Mouse (Mus musculus): ENCODE data around the gene Bbs9.

Bbs9 gene

DNA sequence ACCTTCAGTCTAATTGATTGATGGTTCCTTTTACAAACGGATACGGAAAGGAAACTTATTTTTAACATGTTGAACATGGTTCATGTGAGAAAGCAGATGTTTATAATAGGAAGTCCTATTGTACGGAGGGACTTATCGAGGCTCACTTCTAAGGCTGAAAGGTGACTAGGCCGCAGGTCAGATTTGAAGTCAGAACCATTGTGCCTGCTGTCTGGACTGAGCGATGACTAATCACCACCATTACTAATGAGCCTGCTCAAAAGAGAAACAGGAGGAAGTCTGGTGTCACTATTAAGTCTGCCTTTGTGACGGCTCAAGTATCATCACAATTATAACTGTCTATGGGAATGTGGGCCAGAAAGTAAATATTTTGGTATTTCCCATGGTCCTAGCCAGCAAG is 325.2 kb downstream of the Bbs9 start:
- no peak for DNase-seq (ENCODE audit: low spot score in 2 of 2)

DNA sequence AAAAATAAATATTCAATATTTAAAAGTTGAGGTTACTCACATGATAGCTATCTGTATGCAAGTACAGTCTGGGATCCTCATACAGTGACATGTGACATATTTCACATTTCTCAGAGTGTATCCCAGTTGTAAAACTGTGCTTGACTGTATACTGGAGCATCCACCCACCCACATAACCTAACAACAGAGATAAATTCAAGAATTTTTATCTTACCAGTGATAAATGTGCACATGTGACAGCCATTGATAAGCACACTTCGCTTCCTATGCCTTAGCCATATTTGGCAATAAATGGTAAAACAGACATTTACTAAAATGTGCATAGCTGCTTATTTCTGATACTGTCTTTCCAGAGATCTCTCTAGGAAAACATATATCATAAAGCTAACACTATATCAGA is 330.5 kb downstream of the Bbs9 start:
- DNase-seq (ENCODE audit: low spot score in 2 of 2) = no peak

DNA sequence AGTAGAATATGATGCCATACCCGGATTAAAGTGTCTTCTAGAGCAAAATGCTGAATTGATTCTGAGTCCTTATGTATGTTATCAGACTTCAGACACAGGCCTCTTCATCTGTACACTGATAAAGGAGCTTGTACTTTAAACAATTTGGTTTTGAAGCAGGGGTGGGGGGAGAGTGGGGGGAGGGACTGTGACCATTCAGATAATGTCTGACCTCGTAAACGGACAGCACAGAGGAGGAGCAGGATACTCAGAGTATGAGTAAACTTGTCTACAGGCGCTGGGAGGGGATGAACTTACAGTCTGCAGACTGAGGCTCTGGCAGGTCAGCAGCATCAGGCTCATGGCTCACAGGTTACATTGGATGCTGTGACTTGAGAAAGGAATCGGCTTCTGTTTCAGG is 331.0 kb downstream of the Bbs9 start:
- DNase-seq (ENCODE audit: low spot score in 2 of 2) = no peak

DNA sequence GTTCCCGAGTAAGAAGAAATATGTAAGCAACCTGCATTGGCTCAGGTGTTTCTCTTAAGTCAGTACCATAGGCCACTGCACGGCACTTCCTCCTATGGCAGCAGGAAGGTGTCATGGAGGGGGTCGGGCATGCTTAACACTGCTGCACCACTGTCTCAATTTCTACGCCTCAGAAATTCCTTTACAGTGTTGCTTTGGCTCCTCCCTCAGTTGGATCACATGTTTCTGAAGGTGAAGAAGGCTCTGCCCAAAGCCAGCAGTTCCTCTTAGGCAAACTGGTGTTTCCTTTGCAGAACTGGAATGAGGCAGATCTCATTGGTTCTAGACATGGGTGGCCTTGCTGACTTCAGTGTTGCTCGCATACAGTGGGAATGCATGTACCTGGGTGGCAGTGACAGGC is 332.2 kb downstream of the Bbs9 start:
- DNase-seq (ENCODE audit: low spot score in 2 of 2) = no peak

DNA sequence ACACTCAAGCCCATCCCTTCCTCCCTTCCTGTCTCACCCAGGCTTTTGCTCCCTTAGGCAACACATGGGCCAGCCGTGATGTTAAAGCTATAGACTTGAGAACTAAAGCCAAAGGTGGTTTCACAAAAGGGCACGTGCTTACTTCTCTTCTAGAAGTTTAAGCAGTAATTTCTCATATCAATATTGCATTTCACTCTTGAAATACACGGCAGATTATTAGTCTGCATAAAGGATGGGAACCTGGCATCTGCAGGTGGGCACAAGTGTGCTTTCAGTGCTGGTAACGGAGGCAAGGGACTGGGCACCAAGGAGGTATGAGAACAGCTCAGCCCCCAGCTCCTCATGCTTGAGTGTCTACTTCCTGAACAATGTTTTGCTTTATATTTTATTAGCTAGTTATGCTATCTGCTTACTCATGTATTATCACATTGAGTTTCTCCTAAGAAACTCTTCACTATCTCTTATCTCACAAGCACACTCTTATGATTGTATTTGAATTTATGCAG is 334.2 kb downstream of the Bbs9 start:
- DNase-seq (ENCODE audit: low spot score in 2 of 2) = no peak

DNA sequence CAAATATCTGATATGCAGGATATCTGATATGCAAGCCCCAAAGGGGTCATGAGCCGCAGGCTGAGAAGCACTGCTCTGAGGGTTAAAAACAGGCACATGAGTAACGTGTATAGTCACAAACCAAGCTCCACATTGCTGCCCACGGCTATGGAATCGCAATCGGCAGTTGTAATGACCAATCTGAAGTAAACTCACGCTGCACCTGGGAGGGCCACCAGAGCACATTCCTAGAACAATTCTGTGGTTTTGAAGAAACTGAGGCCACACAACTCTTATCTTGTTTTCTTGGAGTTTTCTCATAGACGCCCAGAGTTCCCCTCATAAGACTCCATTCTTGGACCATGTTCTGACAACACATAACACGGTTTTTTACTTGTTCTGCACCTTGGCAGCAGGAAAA is 334.9 kb downstream of the Bbs9 start:
- no peak for DNase-seq (ENCODE audit: low spot score in 2 of 2)

DNA sequence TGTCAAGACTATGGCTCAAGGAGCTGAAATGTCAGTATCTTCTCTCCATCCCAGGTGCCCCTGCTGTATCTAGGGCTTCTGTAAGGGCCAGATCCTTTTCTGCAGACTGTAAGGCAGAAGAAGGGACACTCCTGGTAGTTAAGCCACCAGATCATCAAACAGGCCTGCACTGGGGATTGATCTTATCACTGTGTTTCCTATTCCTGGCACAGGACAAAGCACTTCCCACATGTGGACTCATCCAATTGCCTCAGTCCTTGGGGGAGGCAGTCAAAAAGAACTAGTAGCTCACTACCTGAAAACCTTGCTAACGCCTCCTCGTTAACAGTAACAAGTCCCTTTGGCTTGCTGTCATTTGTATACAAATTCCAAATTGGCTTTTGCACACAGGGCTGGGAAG is 336.4 kb downstream of the Bbs9 start:
- DNase-seq (ENCODE audit: low spot score in 2 of 2) = no peak

DNA sequence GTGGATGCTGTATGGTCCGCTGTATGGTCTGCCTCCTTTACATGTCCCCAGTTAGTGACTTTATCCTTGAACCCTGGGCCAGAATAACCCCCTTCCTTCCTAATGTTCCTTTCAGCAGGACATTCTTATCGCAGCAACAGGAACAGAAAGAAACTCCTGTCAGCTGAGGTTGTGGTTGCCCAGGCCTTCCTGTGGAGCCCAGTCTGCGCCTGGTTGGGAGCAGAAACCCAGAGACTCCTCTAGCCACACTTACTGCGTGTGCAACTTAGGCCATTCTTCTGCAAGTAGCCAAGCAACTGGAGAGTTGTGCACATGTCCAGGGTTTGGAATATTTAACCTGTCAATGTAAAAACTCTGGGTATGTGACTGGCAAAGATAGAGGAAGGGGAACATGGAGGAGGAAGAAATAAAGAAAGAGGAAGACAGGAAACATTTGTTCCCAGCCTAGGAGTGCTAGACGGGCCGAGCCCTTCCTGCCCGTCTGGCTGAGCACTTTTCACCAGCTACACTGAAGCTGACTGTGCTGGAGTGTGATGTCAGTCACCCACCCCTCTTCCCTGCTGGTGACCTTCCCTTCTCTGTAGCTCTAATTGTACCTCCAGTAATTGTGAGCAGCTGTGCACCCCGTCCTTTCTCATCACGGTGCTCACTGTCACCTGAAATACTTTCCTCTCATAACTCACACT is 339.0 kb downstream of the Bbs9 start:
- DNase-seq (ENCODE audit: low spot score in 2 of 2) = no peak

DNA sequence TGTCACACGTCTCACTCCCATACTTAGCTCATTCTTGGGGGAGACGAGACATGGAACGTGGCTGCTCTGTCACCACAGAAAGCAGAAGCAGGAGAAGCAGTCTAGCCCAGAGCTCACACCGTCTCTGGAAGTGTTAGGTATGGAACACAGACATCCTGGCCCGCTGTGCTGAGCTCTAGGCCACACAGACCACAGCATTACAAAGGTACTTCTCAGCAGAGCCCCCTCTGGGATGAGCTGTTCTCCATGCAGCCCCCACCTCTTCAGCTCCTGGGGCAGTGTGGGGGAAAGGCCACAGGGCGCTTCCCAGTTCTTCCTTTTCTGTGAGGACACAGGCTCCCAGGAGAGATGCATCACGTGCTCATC is 339.6 kb downstream of the Bbs9 start:
- DNase-seq (ENCODE audit: low spot score in 2 of 2) = no peak

DNA sequence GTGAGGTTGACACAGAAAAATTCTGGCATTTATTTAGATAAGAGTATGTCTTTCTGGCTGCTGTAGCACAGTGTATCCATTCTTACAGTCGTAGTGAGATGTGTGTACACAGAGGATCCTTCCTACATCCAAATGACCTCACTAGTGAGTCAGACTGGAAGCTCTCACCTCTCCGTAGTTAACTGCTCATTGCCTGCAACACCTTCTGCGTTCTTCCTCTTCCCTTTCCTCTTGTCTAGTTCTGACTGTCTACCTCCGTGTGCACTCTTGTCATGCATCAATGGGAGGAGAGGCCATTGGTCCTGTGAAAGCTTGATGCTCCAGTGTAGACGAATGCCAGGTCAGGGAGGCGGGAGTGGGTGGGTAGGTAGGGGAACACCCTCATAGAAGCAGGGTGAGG is 344.0 kb downstream of the Bbs9 start:
- no peak for DNase-seq (ENCODE audit: low spot score in 2 of 2)

DNA sequence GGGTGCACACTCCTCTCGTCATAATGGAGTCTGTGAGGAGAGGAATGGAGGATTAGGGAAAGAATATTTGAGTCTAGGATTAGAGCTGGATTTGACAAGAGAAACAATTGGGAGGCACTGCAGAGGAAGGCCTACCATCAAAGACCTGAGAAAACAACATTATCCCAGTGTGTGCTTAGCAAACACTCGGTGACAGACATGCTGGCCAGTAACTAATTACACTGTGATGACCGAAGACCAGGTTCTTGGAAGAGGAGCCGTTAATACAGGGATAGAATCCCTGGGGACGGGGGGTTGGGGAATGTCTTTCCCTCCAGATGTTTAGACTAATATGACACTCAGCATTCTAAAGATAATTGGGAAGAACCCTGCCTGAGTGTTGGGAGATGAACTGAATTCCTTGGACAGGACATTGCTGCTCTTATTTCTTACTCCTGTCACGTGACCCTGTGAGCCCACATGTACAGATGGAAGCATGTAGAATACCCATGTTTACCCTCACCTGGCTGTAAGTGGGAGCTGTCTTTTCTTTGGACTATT is 345.2 kb downstream of the Bbs9 start:
- DNase-seq (ENCODE audit: low spot score in 2 of 2) = no peak

DNA sequence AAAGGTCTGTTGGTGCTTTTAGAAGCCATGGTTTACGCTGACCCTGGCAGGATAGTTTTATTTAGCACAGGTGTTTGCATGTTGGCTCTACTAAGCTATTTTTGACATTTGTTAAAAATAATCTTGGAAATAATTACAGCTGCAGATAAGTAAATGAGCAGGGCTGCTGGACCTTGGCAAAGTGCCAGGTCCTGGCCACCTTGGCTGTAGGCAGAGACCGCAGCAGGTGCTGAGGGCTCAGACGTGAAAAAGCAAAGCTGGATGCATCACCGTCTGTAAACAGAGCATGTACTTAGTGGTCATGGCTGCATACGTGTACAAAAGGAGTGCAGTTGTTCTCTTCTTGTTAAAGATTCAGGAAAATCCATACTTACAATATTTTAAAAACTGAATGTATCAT is 347.3 kb downstream of the Bbs9 start:
- no peak for DNase-seq (ENCODE audit: low spot score in 2 of 2)

DNA sequence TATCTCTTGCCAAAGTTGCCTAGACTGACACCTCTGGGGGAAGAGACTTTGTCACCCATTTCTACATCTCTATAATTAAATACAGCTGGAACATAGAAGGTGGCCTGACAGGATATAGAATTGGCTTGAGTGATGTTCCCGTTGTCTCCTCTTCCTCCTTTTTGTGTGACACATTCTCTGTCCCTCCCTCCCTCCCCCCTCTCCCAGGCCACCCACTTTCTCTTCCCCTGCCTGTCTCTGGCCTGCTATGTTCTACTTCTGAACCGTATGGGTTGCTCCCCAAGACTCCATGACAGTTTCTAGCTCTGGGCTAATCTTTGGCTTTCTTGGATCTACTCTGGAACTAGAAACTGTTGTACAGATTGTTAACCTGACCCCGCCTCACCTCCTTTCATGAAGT is 348.3 kb downstream of the Bbs9 start:
- DNase-seq (ENCODE audit: low spot score in 2 of 2) = no peak

DNA sequence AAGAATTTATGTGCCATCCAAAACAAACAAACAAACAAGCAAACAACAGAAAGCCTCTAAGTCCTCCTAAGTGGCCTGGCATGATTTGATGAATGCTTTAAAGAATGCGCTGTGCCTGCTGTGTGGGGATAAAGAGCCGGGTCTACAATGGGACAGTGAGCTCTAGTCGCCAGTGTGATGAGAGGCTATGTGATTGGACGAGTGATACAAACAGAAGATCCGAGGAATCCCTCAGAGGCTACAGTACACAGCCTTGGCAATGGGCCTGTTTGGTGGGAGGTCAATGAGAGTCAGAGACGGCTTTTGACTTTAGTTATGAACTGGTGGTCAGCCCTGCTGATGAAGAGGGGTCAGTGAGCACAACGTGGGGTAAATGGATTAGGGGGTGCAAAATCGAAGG is 349.4 kb downstream of the Bbs9 start:
- no peak for DNase-seq (ENCODE audit: low spot score in 2 of 2)

DNA sequence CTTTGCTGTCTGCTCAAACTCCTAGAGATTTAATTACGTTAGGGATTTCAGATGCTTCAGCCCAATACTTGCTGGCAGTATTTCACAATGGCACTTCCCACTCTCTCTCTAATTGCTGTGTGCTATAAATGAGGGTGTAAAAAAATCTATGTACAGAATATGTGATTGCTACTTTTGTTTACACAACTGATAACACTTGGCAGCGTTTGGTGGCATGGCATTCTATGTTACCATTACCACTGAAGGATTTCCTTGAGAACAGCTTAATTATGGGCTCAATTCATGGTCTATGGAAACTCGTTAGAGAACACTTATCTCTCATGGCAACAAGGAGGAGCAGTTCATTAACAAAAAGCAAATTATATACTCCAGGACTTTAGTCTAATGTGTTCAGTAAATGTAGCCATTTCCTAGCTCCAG is 351.1 kb downstream of the Bbs9 start:
- DNase-seq (ENCODE audit: low spot score in 2 of 2) = no peak

DNA sequence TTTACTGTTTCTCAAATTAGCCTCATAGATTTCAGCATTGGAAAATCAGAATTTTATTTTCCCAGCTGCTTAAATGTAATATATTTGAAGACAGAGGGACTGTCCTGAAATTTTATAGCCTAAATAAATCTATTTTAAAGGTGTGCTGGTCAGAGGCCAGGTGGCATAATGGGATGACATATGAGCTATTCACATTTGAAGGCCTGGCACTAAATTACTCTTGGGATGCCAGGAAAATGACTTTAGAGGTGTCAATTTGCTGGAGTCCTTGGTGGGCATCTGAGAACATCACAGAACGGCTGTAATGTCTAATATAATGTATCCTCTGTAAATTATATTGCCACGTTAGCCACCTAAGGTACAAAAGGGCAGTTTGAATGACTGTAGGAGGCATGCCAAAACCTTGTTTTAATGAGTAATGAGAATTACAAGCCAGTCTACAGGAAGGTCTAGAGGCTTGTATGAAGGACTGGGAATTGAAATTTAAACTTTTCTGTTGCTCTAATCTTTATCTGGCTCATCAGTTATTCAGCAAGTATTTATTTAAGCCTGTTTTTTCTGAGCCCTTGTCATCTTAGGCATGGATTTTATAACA is 351.8 kb downstream of the Bbs9 start:
- DNase-seq (ENCODE audit: low spot score in 2 of 2) = no peak

DNA sequence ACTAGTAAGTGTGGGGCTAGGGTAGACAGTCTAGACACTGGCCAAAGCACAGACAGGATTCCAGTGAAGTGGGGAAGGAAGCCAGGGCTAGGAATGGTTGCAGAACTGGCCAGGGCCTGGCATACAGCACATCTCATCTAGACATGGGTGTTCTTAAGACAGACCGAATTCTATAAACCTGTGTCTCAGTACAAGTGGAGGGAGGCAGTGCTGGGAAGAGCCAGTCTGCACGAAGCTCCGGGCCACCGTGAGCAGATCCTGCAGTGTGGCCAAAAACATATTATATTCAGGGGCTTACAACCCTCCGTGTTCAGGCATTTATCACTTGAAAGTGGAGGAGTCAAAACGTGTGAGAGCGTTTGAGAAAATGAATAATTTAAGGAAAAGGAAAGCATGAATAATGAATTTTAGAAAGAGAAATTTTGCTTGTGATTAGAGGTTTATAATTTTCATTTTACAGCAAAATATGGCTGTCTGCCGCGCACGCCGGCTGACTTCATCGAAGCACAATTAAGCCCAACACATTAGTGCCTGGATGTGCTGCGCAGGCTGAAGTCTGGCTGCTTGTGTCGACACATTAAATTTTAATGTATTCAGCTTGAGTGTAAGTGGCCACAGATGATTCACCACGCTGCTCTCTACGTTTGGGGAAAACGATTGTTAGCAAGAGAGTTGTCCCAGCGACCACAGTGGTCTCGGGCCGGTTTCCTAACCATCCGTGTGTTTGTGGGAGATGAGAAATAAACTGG is 353.9 kb downstream of the Bbs9 start:
- DNase-seq (ENCODE audit: low spot score in 2 of 2) = no peak

DNA sequence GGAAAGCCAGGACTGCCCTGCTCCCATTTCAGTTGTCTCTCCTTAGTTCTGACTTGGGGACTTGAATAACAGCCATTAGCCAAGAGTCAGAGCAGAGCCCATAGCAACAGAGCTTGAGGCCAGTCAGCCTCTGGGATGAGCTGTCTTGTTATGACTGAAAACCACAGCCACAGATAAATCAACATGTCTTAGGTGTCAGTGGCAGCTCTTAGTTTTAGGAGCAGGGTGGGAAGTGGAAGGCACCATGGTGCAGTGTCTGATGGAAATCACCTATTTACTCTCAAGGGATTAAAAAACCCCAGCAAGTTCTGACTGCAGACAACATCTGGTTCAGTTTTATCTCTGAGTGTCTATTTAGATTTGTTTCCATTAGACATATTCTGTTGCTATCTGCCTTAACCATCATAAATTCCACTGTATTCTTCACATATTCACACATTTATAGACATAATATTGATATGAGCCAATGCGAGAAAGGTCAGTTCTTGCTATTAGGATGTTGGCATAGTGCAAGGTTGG is 359.5 kb downstream of the Bbs9 start:
- no peak for DNase-seq (ENCODE audit: low spot score in 2 of 2)

DNA sequence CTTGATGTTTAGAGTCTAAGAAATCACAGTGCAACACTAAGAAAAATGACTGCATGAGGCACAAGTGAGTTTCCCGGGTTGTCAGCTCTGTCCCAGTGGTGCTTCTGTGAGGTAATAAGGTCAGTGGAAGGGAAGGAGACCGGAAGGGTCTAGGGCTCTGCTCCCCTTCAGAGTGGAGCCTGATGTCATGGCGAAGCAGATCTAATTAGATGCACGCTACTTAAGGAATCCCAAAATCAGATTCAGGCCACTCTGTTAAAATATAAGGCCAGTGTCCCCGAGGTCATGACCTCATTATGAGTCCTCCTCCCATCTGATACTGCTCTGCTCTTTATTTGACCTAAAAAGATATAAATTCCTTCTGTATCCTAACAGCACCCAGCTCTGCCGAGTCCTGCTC is 361.5 kb downstream of the Bbs9 start:
- no peak for DNase-seq (ENCODE audit: low spot score in 2 of 2)

DNA sequence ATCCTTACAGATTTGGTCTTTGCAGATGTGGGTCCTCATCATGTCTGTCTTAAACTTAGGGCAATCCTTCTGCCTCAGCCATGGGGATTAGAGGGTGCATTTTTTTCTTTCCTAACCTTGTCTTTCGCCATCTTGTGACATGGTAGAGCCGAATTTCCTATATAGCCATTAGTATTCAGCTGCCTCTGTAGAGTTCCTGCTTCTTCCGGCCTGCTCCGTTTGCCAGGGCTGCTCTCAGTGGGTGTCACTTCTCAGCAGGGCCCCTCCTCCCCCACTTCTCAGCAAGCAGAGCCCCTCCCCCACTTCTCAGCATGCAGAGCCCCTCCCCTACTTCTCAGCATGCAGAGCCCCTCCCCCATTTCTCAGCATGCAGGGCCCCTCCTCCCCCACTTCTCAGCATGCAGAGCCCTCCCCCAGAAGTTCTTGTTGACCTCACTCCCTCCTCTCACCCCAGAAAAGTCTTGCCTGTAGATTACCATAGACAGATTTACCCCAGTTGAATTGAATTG is 362.2 kb downstream of the Bbs9 start:
- DNase-seq (ENCODE audit: low spot score in 2 of 2) = no peak

DNA sequence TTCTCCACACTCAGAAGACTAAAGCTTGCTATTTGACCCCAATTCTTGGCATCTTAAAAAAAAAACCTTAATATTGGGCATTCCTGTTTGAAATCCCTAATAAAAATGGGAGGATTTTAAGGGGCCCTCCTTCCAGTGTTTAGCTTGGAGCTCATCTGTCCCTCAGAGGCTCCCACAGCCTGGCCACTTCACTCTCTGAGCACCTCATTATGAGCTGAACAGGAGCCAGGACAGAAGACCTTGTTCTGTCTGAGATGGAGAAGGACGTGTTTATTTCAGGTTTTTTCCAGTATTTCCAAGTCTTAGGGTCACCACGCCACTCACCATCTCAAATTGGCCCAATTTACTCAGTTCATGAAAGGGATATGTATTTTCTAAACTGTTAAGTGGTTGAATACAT is 370.5 kb downstream of the Bbs9 start:
- DNase-seq (ENCODE audit: low spot score in 2 of 2) = no peak

DNA sequence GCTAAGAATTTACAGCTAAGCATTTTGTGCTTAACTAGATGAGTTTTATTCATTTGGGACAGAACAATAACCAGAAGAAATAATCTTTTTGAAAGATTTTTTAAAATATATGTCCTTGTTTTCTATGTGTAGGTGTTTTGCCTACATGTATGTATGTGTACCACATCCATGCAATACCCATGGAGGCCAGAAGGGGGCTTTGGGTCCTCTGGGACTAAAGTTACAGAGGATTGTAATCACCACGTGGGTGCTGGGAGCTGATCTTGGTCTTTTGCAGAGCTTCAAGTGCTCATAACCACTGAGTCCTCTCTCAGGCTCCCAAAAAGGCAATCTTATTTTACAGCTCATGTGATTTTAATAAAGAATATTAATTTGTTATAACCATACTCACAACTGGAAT is 371.3 kb downstream of the Bbs9 start:
- no peak for DNase-seq (ENCODE audit: low spot score in 2 of 2)
